Mouse (Mus musculus): ENCODE results near the gene Gm12355. TPM values are rescaled to one million over a fixed set of nuclear protein-coding genes. Genes with fewer than 3 reads are reported as not detected.
"Not testable (repeated sequence)": the region's sequence is repeated elsewhere in the genome, so short reads cannot be mapped to it uniquely, and the experiment has no call there.

The Gm12355 gene
- polyA plus RNA-seq (2015; fragmentation: Nextera tagmentation; extraction: Ambion mirVana): 0.69 and 1.2 TPM in 2 replicates

DNA sequence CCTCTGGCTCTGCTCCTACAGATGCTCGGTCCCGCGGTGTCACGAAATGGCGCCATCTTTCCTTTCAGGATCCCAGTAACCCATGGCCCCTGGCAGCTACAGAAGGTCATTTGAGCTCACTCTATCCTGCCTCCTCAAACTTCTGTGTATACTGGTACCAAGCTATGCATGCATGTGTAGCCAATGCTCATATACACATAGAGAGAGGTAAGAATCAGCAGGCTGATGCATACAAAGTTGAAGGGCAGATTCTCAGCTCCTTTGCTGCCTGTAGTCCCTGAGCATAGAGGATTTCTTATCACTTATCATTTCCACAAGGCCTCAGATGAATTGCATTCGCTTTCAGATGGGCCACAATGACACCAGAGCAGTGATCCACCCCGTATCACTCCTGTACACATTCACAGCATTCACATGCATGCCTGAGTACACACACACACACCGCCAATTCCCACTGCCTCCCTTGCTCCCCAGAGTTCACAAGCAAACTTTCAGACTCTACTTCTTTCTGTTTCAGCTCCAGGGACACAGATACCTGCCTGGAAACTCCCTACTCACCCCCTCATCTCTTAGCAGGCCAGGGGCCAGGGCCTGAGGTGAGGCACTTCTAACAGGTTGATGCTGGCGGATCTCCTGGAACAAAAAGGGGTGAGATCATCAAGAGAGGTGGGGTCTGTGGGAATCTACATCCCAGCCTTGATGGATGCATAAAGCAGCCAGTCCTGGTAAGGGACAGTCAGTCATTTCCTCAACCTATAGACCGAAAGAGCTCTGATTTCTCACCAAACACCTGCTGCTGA is at the start of gene Gm12355, which contains the start of gene Gsdma3:
TSS of gene Gm12355 (minus strand) at position 51 of the 800 bp plus-strand sequence.
TSS of gene Gsdma3 (plus strand) at position 750 of the 800 bp plus-strand sequence.
- no peak within 1 kb of the TSS for H3K27ac ChIP-seq (ENCODE audit: low read length)
- 84% methylated on average over 10 of the region's 10 CpGs for WGBS
- no peak for ATAC-seq (ENCODE audit: low read depth)

DNA sequence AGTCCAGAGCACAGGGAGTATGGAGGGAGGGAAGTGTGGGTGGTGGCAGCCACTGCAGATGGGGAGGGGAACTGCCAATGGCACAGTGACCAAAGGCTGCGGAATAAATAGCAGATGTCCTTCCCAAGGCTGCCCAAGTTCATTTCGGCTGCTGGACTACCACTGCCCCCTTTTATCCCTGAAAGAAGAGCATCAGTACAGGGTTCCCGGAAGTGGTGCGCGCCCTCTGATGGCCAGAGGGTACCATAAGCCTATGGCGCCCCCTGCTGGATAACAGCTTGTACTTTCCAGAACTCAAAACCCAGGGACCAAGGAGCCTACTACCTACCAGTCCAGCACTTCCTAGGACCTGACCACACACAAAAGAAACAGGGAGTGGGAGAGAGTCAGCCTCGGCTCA is 47.7 kb upstream of the Gm12355 start:
- H3K4me2 ChIP-seq (ENCODE audit: low read depth, low read length): not testable (repeated sequence)

More for the DNA sequence above, at the start of gene Gm12355, which contains the start of gene Gsdma3:
- H3K36me3 ChIP-seq (ENCODE audit: control insufficient read depth, insufficient read depth, low read length): no peaks in the 10 kb centered on the region
- no peak within 1 kb of the TSS for H3K4me3 ChIP-seq (ENCODE audit: low read length)
- no peaks in the 10 kb centered on the region for H3K9me3 ChIP-seq (ENCODE audit: control insufficient read depth, low read length)
- no peak within 1 kb of the TSS for H3K4me2 ChIP-seq (ENCODE audit: low read depth, low read length)
- no peaks in the 10 kb centered on the region for H3K4me1 ChIP-seq (replicated peaks; ENCODE audit: control insufficient read depth, insufficient read depth, low read length)
- no peak within 1 kb of the TSS for H3K9ac ChIP-seq (ENCODE audit: low read length)
- H3K27me3 ChIP-seq (ENCODE audit: control insufficient read depth, insufficient read depth, low read depth, low read length): no peaks in the 10 kb centered on the region

DNA sequence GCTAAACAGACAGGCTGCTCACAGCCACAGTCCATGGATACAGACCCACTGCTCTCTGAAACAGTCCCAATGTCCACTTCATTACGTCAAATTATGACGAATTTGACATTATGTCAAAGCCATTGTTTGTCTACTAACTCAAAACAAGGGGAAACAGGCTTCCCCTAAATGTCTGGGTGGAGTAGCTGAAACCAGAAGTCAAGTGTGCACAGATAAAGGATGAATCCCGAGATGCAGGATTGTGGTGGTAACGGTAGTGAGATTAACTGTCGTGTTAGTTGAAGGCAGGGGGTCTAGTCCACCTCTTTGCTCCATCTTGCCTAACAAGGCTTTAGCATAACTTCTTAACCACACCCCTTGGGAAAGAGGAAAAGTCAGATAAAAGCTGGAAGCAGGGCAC is 47.0 kb upstream of the Gm12355 start:
- Histone ChIP-seq H3K9ac (ENCODE audit: low read length) (no peak overlapping the region), H3K4me2 (ENCODE audit: low read depth, low read length) (no peak overlapping the region), H3K27me3 (ENCODE audit: control insufficient read depth, insufficient read depth, low read depth, low read length) (peaks cover 10% of the 10 kb centered on the region), H3K4me3 (ENCODE audit: low read length) (no peak overlapping the region), H3K4me1 (replicated peaks; ENCODE audit: control insufficient read depth, insufficient read depth, low read length) (no peaks in the 10 kb centered on the region), H3K9me3 (ENCODE audit: control insufficient read depth, low read length) (no peaks in the 10 kb centered on the region), H3K27ac (ENCODE audit: low read length) (no peak overlapping the region), H3K36me3 (ENCODE audit: control insufficient read depth, insufficient read depth, low read length) (no peaks in the 10 kb centered on the region)
- WGBS: 67% methylated on average over 5 of the region's 5 CpGs
- ATAC-seq (ENCODE audit: low read depth): no peak

More for the DNA sequence above, 47.7 kb upstream of the Gm12355 start:
- WGBS: 7% methylated on average over 6 of the region's 7 CpGs
- not testable (repeated sequence) for H3K27me3 ChIP-seq (ENCODE audit: control insufficient read depth, insufficient read depth, low read depth, low read length); H3K27ac ChIP-seq (ENCODE audit: low read length); H3K9ac ChIP-seq (ENCODE audit: low read length); H3K4me3 ChIP-seq (ENCODE audit: low read length); H3K9me3 ChIP-seq (ENCODE audit: control insufficient read depth, low read length); H3K36me3 ChIP-seq (ENCODE audit: control insufficient read depth, insufficient read depth, low read length); H3K4me1 ChIP-seq (replicated peaks; ENCODE audit: control insufficient read depth, insufficient read depth, low read length)
- ATAC-seq (ENCODE audit: low read depth): peak; percentile 75

DNA sequence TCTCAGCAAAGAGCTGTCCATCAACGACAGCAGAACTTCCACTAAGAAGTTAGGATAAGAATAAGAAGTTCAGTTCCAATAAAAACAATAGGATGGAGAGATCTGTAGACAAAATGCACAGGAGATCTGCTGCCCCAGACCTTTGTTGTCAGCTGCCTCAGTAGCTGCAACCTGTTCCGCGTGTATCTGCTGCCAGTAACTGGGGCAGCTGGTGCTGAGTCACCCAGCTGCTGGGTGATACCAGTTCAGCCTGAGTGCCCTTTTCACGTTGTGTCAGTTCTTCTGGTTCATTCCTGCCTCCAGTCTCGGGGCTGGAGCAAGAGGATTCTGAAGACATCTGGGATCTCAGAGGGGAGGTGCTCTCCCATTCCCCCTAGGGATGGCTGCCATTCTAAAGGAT is 46.4 kb upstream of the Gm12355 start:
- H3K4me3 ChIP-seq (ENCODE audit: low read length): no peak overlapping the region
- H3K27me3 ChIP-seq (ENCODE audit: control insufficient read depth, insufficient read depth, low read depth, low read length): peaks cover 10% of the 10 kb centered on the region
- no peak for ATAC-seq (ENCODE audit: low read depth)
- no peak overlapping the region for H3K27ac ChIP-seq (ENCODE audit: low read length)
- no peaks in the 10 kb centered on the region for H3K36me3 ChIP-seq (ENCODE audit: control insufficient read depth, insufficient read depth, low read length)
- no peak overlapping the region for H3K9ac ChIP-seq (ENCODE audit: low read length)
- H3K4me1 ChIP-seq (replicated peaks; ENCODE audit: control insufficient read depth, insufficient read depth, low read length): no peaks in the 10 kb centered on the region
- 55% methylated on average over 5 of the region's 5 CpGs for WGBS
- H3K4me2 ChIP-seq (ENCODE audit: low read depth, low read length): no peak overlapping the region
- no peaks in the 10 kb centered on the region for H3K9me3 ChIP-seq (ENCODE audit: control insufficient read depth, low read length)

DNA sequence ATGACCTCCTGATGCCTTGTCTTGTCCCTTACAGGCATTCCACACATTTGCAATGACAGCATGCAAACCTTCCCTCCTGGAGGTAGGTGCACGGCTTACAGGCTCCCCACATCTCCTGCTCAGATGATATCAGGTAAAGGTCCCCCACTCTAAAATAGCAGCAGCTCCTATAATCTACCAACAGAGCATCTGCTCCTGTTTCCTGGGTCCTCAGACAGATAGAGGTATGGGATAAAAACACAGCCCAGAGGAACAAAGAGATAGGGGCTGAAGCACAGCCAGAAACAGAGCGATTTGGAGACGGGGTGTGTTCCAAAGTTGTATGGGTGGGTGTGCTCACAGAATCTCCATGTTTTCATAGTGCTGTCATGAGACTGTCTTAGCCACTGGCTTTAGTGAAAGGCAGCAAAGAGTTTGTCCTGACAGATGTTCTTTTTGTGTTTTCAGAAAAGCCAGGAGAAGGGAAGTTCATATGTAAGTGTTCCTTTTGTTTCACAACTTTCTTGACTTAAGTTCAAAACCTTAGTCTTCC is 45.9 kb upstream of the Gm12355 start:
- H3K36me3 ChIP-seq (ENCODE audit: control insufficient read depth, insufficient read depth, low read length): no peaks in the 10 kb centered on the region
- no peaks in the 10 kb centered on the region for H3K4me1 ChIP-seq (replicated peaks; ENCODE audit: control insufficient read depth, insufficient read depth, low read length)
- no peak for ATAC-seq (ENCODE audit: low read depth)
- no peaks in the 10 kb centered on the region for H3K9me3 ChIP-seq (ENCODE audit: control insufficient read depth, low read length)
- H3K9ac ChIP-seq (ENCODE audit: low read length): no peak overlapping the region
- peaks cover 10% of the 10 kb centered on the region for H3K27me3 ChIP-seq (ENCODE audit: control insufficient read depth, insufficient read depth, low read depth, low read length)
- H3K4me3 ChIP-seq (ENCODE audit: low read length): no peak overlapping the region
- H3K27ac ChIP-seq (ENCODE audit: low read length): no peak overlapping the region
- WGBS: 50% methylated on average over 3 of the region's 3 CpGs
- H3K4me2 ChIP-seq (ENCODE audit: low read depth, low read length): no peak overlapping the region

DNA sequence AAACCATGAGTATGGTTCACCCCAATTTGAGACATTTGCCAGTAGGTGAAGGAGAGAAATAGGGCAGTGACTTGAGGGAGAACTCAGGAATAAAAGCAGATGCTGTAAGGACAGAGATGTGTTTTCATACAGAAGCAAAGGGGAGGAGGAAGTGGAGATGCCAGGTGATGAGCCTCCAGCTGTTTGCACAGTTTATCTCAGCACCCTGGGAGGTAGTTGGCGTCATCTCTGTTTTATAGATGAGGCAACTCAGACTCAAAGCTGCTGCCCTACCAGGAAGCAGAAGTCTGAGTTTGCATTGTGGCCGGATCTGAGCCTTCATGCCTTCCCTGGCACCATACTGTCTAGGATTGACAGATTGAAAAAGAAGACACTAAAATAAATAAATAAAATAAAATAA is 43.5 kb upstream of the Gm12355 start:
- Histone ChIP-seq H3K9ac (ENCODE audit: low read length) (no peak overlapping the region), H3K27ac (ENCODE audit: low read length) (no peak overlapping the region), H3K4me2 (ENCODE audit: low read depth, low read length) (no peak overlapping the region), H3K36me3 (ENCODE audit: control insufficient read depth, insufficient read depth, low read length) (no peaks in the 10 kb centered on the region), H3K4me3 (ENCODE audit: low read length) (no peak overlapping the region), H3K9me3 (ENCODE audit: control insufficient read depth, low read length) (no peaks in the 10 kb centered on the region), H3K4me1 (replicated peaks; ENCODE audit: control insufficient read depth, insufficient read depth, low read length) (no peaks in the 10 kb centered on the region), H3K27me3 (ENCODE audit: control insufficient read depth, insufficient read depth, low read depth, low read length) (peaks cover 10% of the 10 kb centered on the region)
- 30% methylated on average over 2 of the region's 2 CpGs for WGBS
- ATAC-seq (ENCODE audit: low read depth): no peak

DNA sequence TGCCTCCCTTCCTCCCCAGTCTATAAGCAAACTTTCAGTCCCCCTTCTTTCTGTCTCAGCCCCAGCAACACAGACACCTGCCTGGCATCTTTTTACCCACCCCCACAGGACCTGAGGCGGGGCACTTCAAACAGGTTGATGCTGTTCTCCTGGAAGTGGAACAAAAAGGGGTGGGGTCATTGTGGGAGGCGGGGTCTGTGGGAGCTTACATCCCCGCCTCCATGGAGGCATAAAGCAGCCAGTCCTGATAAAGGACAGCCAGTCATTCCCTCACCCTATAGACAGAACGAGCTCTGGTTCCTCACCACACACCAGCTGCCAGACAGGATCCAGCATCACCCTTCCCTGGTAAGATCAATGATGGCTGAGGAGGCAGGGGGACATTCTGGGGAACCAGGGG is 38.6 kb upstream of the Gm12355 start, which contains the start of gene Gsdma:
TSS of gene Gsdma (plus strand) at position 261 of the 400 bp plus-strand sequence.
- 22% methylated on average over 4 of the region's 4 CpGs for WGBS
- no peak for ATAC-seq (ENCODE audit: low read depth)
- no peak within 1 kb of the TSS for H3K27ac ChIP-seq (ENCODE audit: low read length)
- no peaks in the 10 kb centered on the region for H3K36me3 ChIP-seq (ENCODE audit: control insufficient read depth, insufficient read depth, low read length)
- no peak within 1 kb of the TSS for H3K9ac ChIP-seq (ENCODE audit: low read length)
- no peaks in the 10 kb centered on the region for H3K4me1 ChIP-seq (replicated peaks; ENCODE audit: control insufficient read depth, insufficient read depth, low read length)
- no peak within 1 kb of the TSS for H3K4me3 ChIP-seq (ENCODE audit: low read length)
- H3K9me3 ChIP-seq (ENCODE audit: control insufficient read depth, low read length): no peaks in the 10 kb centered on the region
- H3K27me3 ChIP-seq (ENCODE audit: control insufficient read depth, insufficient read depth, low read depth, low read length): peaks cover 5% of the 10 kb centered on the region; the same call in 1 of the 2 replicates
- H3K4me2 ChIP-seq (ENCODE audit: low read depth, low read length): no peak within 1 kb of the TSS

DNA sequence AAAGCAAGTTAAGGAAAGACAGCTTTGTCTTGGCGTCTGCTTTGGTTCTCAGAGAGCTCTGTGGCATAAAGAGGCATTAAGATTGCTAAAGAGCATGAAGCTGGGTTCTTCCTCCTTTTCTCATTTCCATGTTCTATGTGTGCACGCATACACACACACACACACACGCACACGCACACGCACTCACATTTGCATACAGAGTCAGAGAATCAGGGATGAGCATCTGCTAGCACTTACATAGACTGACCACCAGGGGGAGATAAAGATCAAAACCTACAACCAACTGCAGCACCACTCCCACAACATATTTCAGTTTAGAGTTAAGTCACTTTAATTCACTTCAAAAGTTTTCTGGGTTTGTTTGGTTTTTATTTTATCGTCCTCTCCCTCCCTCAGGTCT is 35.1 kb upstream of the Gm12355 start:
- no peak overlapping the region for H3K4me3 ChIP-seq (ENCODE audit: low read length)
- no peak overlapping the region for H3K9ac ChIP-seq (ENCODE audit: low read length)
- H3K36me3 ChIP-seq (ENCODE audit: control insufficient read depth, insufficient read depth, low read length): no peaks in the 10 kb centered on the region
- H3K9me3 ChIP-seq (ENCODE audit: control insufficient read depth, low read length): no peaks in the 10 kb centered on the region
- WGBS: 7% methylated on average over 6 of the region's 6 CpGs
- no peaks in the 10 kb centered on the region for H3K4me1 ChIP-seq (replicated peaks; ENCODE audit: control insufficient read depth, insufficient read depth, low read length)
- H3K4me2 ChIP-seq (ENCODE audit: low read depth, low read length): no peak overlapping the region
- no peak overlapping the region for H3K27ac ChIP-seq (ENCODE audit: low read length)
- no peaks in the 10 kb centered on the region; the same call in 1 of the 2 replicates for H3K27me3 ChIP-seq (ENCODE audit: control insufficient read depth, insufficient read depth, low read depth, low read length)
- ATAC-seq (ENCODE audit: low read depth): 0 out of 2 replicates have a peak, but pooled peaks have one; percentile 51

DNA sequence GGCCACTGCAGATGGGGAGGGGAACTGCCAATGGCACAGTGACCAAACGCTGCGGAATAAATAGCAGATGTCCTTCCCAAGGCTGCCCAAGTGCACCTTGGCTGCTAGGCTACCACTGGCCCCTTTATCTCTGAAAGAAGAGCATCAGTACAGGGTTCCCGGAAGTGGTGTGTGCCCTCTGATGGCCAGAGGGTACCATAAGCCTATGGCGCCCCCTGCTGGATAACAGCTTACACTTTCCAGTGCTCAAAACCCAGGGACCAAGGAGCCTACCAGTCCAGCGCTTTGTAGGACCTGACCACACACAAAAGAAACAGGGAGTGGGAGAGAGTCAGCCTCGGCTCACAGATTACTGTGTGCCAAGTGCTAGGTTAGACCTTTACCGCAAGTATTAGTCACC is 29.6 kb upstream of the Gm12355 start:
- not testable (repeated sequence) for H3K27ac ChIP-seq (ENCODE audit: low read length); H3K9me3 ChIP-seq (ENCODE audit: control insufficient read depth, low read length); H3K36me3 ChIP-seq (ENCODE audit: control insufficient read depth, insufficient read depth, low read length); H3K9ac ChIP-seq (ENCODE audit: low read length); H3K4me2 ChIP-seq (ENCODE audit: low read depth, low read length); H3K4me1 ChIP-seq (replicated peaks; ENCODE audit: control insufficient read depth, insufficient read depth, low read length); H3K4me3 ChIP-seq (ENCODE audit: low read length); H3K27me3 ChIP-seq (ENCODE audit: control insufficient read depth, insufficient read depth, low read depth, low read length)
- ATAC-seq (ENCODE audit: low read depth): peak; percentile 20; the same call in 1 of the 2 replicates
- WGBS: 14% methylated on average over 7 of the region's 7 CpGs
